Mouse (Mus musculus): ENCODE data around the gene Tcp1.
"Not testable (repeated sequence)": the region's sequence is repeated elsewhere in the genome, so short reads cannot be mapped to it uniquely, and the experiment has no call there.

The Tcp1 gene

DNA sequence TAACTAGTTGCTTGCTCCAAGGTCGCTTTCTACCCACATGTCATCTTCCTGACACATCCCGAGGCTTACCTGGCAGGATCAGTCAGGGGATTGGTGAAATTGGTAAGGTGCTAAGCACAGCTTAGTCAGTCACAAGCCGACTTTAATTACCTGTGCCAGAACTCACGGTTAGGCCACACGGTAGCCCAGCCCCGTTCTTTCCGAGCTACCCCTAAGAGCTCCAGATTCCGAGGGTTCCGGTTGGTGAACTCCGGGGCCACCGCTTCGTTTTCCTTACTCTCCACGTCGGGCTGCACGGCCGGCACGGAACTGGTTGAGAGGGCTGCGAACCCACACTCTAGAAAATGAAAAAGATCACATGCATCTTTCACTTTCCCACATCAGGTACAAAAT, at the start of gene Tcp1:
Tcp1 (plus strand) TSS at position 214 of the 393 bp plus-strand sequence.
- DNase-seq (ENCODE audit: low read depth, low spot score) = no peak

DNA sequence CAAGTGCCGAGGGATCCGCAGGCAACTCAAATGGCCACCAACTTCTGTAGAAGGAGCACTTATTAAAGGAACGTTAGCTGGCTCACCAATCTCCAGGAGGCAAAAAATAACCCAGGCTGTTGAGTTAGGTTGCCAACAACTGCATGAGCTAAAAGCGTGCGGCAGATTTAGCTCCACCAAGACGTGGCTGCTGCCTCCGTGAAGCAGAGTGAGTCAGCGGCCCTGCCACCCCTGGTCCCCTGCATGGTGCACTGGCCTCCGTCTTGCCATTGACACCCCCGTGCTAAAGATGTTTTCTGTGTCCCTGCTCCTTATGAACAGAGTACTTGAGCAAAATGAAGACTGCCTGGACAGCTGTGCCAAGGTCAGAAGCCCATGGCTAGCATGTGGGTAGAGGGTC, 48.6 kb upstream of the Tcp1 start:
- peak; percentile 80 for DNase-seq (ENCODE audit: low read depth, low spot score)

DNA sequence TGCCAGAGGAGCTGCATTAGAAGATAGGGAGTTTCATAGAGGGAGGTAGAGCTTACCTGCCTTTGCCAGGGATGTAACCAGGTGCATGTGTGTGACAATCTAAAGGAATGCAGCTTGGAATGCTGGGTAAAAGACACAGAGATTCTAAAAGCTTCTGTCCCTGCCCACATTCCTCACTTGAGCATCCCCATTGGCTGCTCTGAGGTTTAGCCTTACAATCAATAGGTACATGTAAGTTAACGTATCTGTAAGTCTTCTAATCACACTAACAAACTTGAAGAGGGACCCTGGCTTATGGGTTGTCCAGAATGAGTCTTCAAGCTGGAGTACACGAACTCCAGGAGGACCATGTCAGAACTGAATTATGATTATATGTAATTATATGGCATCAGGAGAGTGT, 47.5 kb upstream of the Tcp1 start, which contains the start of gene Mas1:
Mas1 (minus strand) TSS at position 101 of the 400 bp plus-strand sequence.
- DNase-seq (ENCODE audit: low read depth, low spot score) = no peak

DNA sequence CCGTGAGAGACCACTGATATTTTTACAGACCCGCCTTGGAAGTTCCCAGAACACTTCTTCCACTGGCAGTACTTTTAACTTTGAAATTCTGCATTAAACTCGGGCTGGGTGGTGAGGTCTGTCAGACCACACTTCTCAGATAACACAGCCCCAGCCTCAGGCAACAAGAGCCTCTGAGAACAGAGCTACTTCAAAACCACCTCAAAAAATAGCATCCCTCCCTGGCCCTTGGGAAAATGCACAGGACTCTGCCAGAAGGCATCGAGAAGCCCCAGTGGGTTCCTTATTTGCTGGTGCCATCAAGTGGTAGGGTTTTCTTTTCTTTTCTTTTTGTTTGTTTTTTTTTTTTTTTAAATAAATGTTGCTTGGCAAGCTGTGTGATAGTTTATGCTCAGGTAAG, 46.9 kb upstream of the Tcp1 start:
- DNase-seq (ENCODE audit: low read depth, low spot score) = no peak

DNA sequence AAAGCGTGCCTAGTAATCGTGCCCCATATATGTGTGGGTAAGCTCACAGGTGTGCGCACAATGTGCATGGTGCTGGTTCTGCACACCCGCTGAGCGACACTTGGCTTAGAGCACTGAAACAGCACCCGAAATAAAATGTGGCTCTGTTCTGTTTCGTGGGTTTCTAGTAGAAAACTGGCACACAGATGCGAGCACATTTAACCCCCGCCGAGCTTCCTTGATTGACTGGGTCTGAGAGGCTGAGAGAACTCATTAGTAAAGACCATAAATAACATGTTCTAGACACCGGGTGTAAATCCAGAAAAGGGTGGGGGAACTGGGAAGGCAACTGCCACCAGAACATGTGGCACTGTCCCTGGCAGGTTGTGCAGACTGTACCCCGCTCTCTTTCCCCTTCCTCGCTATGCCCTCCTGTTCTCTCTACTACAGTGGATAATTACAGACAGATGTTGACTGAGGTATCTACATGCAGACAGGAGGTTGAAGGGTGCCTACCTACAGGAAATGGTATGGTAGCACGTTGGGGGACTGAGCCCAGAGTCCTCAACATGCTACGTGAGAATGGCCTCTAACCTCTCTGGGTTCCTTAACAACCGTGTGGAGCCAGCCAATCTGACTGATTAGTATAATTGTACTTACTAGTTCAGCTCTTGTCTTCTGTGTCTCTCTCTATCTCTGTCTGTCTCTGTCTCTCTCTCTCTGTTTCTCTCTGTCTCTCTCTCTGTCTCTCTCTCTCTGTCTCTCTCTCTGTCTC, 43.0 kb upstream of the Tcp1 start:
- peak; percentile 68 for DNase-seq (ENCODE audit: low read depth, low spot score)

DNA sequence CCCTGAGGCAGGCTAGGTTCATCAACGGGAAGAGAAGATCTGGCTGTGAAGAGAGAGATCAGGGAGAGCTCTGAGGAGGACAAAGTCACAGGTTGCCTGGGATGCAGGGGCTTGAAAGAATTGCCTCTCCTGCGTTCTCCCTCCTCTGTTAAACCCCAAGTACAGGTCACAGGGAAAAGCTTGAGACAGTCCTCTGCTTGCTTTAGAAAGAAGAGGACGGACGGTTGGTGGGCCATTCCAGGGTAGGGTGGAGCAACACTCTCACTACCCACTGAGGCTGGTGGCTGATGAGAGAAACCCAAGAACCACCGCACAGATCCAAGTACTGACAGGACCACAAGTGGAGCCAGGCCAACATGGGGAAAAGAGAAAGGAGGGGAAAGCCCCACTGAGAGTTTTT, 39.8 kb upstream of the Tcp1 start, which contains the start of gene Mrgprh:
Mrgprh (plus strand) TSS at position 301 of the 400 bp plus-strand sequence.
- no peak for DNase-seq (ENCODE audit: low read depth, low spot score)

DNA sequence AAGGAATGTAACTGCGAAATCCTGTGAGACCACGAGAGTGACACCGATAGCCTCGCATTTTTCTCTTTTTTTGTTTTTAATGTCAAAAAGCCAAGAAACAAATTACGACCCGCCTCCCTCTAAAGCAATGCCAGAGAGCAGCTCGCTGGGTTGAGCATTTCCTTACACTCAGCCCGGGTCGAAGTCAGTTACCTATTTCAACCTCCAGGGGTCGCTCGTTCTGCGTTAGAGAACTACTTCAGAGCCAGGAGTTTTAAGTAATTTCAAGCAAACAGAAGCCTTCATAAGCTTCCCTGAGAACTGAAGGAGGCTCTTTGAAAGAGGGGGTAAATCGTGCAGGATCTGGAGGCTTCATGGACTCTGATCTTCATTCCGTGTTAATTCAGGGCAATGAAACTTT, 35.3 kb upstream of the Tcp1 start:
- peak; percentile 67 for DNase-seq (ENCODE audit: low read depth, low spot score)

DNA sequence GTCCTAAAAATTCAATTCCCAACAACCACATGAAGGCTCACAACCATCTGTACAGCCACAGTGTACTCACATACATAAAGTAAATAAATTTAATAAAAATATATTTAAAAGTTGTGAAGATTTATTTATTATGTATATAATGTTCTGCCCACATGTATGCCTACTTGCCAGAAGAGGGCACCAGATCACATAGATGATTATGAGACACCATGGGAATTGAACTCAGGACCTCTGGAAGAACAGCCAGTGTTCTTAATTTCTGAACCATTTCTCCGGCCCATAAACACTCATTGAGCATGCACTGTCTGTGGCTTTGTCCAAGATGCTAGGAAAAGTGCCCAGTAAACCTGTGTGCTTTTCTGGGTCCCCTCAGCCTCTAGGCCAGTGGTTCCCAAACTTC, 34.3 kb upstream of the Tcp1 start:
- no peak for DNase-seq (ENCODE audit: low read depth, low spot score)

DNA sequence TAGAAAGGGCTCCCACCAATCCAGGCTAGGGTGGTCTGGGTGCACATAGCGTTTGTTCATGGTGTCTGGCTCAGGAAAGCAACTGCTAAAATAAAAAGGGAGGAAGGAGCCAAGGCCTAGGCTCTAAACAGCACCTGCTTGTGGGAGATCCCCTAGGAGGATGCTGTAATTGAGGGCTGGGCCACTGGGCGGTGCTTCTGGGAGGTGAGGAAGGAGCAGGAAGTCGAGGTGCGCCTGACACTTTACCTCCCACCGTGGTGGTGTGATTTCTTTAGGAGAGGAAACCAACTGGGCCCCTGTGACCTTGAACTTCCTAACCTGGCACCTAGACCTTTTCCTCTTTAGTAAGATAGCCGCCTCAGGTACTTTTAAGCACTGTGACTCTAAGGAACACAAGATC, 28.9 kb upstream of the Tcp1 start:
- no peak for DNase-seq (ENCODE audit: low read depth, low spot score)

DNA sequence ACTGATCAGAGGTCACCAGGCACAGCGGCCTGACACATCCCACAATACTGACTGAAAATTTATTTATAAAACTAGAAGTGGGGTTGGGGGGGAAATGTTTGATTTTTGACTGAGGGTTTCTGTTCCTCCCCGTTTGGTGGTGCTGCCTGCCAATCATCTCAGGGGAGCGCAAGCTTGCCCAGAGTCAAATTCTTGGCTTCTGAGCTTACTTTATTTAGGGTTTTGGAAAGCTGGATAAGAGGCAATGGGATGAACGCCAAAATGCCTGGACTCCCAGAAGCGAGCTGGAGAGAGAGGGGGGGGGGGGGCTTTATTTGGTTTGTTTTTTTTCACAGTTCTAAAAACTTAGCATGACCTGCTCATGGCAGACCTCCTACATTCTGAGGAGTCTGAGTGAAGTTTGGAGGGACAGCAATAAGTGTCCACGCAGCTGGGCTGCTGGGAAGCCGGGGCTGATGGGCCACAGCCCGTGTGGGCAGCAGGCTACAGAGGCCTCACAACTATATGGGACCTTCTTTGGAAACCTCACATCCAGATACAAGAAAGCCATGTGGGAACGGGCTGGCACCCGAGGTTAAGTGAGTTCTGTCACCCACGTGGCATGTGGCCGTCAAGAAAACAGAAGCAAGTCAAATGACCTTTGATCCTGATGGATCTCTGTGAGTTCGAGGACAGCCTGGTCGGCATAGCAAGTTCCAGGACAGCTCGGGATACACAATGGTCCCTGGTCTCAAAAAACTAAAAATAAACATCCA, 28.3 kb upstream of the Tcp1 start:
- DNase-seq (ENCODE audit: low read depth, low spot score) = no peak

DNA sequence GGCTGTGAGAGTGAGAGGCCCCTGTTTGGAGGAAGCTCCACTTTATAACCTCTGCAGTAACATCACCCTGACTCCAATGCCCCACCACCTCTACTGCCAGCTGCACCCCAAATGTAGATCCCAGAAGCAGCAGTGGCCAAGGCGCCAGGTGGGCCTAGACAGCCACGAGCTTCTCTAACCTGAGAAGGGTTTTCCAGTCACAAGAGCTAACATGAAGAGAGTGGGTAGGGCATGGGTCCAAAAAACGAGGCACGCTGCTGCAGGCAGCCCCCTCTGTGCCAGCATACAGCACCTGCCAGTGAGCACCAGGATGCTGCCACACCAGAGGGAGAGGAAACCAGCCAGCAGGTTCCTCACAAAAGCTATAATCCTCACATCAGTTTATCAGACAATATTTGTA, 24.4 kb upstream of the Tcp1 start:
- no peak for DNase-seq (ENCODE audit: low read depth, low spot score)

DNA sequence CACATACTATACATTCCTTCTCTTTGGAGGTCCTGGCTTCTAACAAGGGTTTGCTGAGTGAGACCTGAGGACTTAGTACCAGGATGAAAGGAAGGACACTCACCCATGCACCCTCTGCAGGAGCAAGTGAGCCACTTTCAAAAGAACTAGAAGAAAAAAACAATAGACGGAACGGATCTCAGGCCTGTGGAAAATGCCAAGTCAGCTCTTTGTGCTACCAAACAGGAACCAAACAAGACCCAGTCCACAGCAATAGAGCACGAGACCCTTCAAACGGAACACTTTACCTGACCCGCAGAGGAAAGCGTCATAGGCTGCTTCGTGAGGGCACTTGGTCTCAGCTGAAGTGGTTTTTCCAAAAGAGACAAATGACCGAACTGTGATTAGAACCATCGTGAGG, 23.5 kb upstream of the Tcp1 start:
- DNase-seq (ENCODE audit: low read depth, low spot score) = no peak

DNA sequence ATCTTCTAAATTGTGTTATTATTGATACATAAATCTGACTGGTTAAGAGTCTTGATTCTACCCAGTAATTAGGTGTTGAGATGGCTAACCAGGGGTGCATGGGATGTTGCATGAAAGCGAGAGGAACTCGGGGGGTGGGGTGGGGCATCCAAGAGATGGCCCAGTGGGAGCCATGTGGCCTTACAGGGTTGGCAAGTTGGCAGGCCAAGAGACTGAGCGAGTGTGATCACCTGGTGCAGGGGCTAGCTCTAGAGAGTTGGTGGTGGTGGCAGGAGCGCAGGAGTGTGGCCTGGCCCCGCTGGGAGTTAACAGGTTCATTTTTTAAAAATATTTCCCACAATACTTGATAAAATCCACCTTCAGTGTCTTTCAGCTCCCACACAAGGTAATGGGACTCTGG, 17.8 kb upstream of the Tcp1 start:
- no peak for DNase-seq (ENCODE audit: low read depth, low spot score)

DNA sequence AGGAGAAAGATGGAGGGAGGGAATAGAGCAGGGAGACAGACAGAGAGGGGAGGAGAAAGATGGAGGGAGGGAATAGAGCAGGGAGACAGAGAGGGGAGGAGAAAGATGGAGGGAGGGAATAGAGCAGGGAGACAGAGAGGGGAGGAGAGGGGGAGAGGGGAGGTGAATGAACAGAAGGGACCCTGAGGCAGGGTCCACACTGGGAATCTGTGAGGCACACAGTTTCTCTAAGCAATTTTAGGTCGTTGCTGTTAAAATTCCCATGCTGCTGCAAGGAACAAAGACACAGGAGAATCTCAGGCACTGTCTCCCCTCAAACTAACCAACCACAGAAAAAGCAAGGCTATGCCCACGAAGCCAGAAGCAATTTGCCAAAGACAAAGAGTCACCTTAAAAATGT, 16.9 kb upstream of the Tcp1 start:
- DNase-seq (ENCODE audit: low read depth, low spot score) = not testable (repeated sequence)

DNA sequence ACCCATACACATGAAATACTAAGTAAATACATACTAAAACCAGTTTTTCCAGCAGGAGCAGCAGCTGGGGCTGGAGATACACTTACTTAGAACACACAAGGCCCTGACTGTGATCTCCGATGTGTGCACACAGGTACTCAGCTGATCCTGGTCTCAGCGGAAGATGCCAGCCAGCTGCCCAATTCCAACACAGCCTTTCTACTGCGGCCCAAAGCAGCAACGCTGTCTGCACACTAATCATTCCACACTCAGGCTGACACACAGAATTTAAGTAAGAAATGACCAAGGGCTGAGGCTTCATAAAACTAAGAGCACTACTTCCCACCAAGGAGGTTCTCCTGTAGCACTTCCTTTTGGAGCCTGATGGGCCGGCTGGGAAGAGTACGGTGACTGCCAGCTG, 13.2 kb upstream of the Tcp1 start:
- DNase-seq (ENCODE audit: low read depth, low spot score) = no peak

DNA sequence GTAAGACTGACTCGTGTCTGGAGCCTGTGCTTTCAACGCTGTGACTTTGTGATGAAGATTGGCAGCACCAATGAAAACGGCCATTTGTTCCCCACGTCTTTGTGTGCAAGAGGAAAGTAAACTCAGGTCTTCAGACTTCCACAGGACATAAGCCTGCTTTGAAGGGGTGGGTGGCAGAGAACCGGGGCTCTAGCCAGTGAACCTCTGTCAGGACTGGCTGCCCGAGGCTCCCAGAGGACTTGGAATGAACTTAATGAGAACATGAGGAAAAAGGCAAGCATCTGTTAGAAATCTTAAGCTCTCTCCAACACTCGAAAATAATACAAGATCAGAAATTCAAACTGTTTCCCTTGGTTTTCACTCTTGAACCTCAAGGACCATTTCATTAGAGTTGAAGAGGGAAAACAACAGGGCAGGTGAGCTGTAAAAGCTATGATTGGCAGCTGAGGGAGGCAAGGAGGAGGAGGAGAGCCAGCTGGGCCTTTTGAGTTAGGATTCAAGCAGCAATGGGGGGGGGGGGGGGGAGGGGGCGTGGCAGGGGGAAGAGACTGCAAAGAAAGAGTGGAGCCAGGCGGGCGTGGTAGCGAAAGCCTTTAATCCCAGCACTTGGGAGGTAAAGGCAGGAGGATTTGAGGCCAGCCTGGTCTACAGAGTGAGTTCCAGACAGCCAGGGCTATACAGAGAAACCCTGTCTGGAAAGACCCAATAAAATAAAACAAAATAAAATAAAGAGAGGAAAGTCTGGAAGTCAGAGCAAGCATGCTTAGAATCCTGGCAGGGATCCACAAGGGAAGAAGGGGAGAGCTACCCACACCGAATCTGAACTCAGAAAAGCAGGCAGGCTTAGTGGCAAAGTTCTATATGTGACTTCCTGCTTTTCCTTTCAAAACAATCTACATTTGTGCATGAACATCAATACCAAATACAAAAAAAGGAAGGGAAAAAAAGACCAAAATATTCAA, 11.8 kb upstream of the Tcp1 start:
- DNase-seq (ENCODE audit: low read depth, low spot score) = no peak

DNA sequence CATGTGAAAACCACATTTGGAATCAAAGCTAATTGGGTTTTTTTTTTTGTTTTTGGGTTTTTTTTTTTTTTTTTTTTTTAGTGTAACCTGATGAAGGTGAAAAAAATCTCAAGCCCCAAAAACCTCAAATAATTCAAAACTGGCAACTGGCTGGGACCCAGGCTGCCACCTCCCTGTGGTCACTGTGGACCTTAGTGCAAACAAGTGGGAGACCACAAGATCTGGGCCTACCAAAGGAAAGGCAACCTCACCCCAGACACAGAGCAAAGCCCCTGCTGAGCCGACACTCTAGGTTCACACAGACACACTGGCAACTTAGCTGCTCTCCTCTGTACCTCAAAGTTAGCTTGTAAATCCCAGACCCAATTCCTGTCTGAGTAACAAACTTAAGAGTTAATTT, 11.2 kb upstream of the Tcp1 start:
- no peak for DNase-seq (ENCODE audit: low read depth, low spot score)

DNA sequence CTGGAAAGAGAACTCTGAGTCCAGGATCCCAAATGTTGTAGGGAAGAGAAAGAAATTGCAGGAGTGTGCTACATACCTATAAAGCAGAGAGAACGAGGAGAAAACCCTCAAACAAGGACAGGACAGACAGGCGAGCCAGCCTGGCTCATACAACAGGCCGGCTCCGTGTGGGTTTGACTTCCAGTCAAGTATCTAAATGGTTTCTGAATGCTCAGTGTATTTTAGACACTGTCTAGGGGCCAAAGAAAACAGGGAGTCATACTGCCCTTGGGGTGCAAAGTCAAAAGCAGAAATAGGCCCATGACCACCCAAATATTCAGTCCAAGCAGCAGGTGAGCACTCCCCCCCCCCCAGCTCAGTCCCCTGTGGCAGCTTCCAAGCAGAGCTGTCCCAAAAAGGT, 9.7 kb upstream of the Tcp1 start:
- DNase-seq (ENCODE audit: low read depth, low spot score) = no peak

DNA sequence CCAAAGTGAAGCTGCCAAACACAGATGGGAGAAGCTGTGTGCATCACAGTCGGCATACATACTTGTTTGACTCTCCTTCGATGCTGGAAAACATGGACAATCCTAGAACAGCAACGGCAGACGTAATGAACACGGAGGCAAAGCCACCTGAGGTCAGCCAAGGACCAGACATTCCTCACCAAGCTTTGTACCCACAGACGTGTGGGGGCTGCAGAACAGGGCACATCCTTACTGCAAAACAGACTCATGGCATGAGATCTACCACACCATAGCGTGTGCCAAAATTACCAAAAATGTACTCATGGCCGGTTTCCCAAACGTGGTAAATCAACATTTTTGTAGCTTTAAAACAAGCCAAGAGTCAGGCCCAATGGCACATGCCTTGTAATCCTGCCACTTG, 9.1 kb upstream of the Tcp1 start:
- no peak for DNase-seq (ENCODE audit: low read depth, low spot score)

DNA sequence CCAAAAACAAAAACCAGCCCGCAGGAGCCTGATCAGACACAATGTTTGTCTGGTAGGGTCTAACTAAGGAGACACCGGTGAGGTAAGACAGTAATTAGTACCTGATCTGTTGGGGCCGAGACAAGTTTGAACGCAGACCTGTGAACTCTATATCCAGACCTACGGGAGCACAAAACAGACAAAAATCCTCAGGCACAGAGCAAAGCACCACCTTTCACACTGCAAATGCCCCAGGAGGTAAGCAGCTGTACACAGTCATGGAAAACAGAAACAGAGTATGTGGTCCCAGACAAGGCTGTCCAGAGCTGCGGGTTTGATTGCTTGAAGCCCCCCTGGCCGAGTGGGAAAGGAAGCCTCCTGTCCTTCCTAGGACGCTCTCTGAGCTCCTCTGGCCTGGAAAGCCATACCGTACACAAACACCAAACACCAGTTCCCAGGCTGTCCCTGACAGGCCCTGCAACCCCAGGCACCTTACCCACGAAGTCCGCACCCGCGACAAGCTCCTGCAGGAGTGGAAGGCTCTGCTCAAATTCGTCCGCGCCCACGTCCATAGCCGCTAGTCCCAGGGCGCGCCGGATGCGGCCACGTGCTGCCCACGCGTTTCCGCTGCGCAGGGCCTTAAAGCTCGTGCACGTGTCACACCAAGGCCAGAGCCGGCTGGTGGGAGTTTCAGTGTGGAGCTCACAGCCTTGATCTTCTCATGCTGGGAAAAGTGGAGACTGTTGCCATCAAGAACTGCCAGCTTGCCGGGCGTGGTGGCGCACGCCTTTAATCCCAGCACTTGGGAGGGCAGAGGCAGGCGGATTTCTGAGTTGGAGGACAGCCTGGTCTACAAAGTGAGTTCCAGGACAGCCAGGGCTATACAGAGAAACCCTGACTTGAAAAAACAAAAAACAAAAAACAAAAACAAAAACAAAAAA, 5.9 kb upstream of the Tcp1 start, which contains the start of gene Pnldc1:
Pnldc1 (minus strand) TSS at position 870 of the 920 bp plus-strand sequence.
- DNase-seq (ENCODE audit: low read depth, low spot score) = no peak

DNA sequence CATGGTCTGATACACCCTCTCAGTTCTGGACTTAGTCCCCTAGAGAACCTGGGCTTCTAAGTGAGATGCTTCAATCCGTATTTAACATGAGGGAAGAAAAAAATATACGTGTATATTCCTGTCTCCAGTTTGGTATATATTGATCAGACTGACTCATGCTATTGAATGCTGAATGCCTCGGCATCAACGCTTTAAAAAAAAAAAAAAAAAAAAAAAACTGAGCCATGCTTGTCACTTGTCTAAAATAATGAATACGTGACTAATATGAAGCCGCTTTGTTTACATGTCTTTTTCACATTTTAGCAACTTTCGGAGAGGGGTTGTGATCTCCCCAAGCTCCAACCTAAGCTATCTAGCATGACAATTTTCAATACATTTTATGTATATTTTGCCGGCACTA, 5.1 kb upstream of the Tcp1 start:
- no peak for DNase-seq (ENCODE audit: low read depth, low spot score)

All from telencephalon, adult 2 months (tissue).